Mouse (Mus musculus): ENCODE data around the gene Rpn2.

Rpn2 gene

DNA sequence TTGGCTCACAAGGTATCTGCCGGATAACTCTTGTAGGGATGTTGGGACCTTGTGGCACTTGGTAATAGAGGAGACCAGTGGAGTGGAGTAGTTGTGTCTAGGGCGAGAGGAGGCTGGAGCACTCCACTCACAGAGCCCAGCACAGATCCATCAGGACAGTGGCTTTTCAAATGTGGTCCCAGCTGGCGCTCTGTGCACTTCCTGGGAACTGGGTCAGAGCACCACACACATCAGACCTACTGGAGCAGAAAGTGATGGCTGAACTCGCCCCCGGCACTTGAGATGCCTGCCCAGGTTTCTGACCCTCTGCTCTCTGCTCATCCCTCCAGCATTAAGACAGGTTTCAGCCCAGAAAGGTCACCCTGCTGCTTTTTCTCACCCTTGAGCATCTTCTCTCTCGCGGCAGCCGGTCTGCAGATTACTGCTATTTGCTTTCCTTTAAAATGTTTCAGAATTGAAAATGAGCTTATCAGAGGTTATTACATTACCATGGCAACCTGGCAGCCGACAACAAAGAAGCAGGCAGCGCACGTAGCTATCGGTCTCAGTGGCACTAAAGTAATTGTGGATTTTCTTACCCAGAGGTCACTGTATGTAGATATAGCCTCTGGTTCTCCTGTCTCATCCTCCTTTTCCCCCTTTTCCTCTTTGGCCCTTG is 70.4 kb downstream of the Rpn2 start:
- DNase-seq (ENCODE audit: low read depth, low spot score), result peak; percentile 46

- no peak for DNase-seq (ENCODE audit: low read depth, low spot score)
These were observed 74.4 kb downstream of the Rpn2 start for GRCm38 (mm10) chr2:157353183-157353582.

DNA sequence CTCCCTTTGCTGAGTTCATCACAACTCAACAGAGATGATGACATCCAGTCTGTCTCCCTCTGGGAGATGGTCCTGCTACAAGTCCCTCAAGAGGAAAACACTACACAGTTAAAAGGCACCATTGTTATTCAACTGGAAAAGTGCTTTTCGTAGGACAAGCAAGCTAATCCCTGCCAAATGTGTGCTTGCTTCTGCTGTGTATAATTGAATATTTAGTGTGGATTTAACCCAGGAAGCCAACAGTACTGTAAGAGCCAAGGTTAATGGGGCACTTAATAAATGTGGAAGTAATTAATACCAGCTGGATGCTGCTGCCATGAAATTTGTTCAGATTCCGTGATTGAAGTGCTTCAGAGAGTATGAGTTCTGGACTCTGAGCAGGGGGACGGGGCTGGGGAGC is 75.3 kb downstream of the Rpn2 start:
- no peak for DNase-seq (ENCODE audit: low read depth, low spot score)

DNA sequence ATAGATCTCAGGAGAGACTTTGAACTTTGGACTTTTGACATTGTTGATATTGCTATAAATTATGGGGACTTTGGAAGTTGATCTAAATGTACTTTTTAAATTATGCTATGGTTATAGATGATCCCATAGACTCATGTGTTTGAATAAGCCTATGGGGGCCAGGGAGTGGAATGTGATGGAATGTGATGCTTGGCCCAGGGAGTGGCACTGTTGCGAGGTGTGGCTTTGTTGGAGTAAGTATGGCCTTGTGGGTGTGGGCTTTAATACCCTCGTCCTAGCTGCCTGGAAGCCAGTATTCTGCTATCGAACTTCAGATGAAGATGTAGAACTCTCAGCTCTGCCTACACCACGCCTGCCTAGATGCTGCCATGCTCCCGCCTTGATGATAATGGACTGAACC is 81.2 kb downstream of the Rpn2 start:
- no peak for DNase-seq (ENCODE audit: low read depth, low spot score)

DNA sequence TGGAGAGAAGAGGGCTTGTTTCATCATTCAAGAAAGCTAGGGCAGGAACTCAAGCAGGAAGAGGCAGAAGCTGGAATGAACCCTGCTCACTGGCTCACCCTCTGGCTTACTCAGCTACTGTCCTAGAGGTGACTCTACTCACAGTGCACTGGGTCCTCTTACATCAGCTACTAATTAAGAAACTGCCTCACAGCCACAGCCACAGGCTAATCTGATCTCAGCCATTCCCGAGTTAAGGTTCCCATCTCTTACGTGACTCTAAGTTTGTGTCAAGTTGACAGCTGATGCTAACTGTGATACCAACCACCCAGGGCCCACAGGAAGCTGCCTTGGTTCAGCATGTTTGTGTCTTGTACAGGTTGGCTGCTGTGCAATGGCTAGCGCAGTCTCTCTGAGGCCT is 84.2 kb downstream of the Rpn2 start:
- DNase-seq (ENCODE audit: low read depth, low spot score), result no peak

GRCm38 (mm10) chr2:157366762-157367161 is 87.9 kb downstream of the Rpn2 start:
- no peak for DNase-seq (ENCODE audit: low read depth, low spot score)

DNA sequence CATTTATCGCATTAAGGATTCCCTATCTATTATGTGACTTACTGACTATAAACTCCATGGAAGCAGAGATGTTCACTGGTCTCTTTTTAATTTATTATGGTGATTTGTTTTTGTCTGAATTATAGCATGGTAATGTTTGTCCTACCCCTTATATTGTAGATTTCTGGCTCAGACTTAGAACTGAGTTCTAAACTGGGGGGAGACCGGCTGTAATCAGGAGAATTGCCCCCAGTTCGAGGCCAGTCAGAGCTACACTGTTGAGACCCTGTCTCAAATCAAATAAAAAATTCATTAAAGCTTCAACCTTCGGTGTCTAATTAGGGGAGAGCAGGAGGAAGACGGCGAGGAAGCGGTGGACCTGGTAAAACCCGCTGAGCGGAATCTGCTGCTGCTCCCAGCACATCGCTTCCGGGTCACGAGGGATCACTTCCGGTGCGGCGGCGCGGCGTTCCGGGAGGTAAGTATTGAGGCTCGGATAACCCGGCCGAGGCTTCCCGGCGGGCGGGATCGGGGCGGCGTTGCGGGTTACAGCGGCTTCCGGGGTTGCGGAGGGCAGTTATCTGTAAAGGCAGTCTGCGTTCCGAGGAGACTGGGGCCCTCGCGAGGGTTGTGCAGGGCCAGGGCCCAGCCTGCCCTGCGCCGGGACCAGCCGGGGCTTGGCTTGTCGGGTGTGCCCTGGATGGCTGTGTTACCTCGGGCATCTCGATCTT is 88.5 kb downstream of the Rpn2 start, which contains the start of gene Manbal:
Gene Manbal (plus strand): TSS at position 411 of the 710 bp plus-strand sequence.
- peak; percentile 78 for DNase-seq (ENCODE audit: low read depth, low spot score)

- no peak for DNase-seq (ENCODE audit: low read depth, low spot score)
These were observed 89.2 kb downstream of the Rpn2 start for GRCm38 (mm10) chr2:157367991-157368390.

- DNase-seq (ENCODE audit: low read depth, low spot score), result no peak
These were observed 92.9 kb downstream of the Rpn2 start for GRCm38 (mm10) chr2:157371696-157372095.

DNA sequence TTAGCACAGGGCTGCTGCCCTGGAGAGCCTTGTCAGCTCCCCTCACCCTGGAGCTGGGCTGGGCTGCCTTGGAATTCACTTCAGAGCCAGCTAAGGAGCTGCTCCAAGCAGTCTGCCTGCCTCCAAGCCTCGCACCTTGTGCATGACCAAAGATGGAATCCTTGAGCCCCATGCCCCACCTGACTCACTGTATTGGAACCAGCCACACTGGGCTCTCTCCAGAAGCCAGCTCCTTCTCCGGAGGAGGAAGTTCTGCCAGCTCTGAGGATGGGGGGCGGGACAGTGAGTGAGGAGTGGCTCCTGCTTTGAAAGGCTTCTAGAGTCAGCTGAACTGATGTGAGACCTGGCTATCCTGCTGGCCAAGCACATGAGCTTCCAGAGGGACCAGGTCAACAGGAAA is 94.9 kb downstream of the Rpn2 start:
- DNase-seq (ENCODE audit: low read depth, low spot score), result no peak

- no peak for DNase-seq (ENCODE audit: low read depth, low spot score)
These were observed 96.2 kb downstream of the Rpn2 start for GRCm38 (mm10) chr2:157375051-157375450.
